ENCODE assay signal across 21 mouse cellular contexts in genomic region chr8:116904736-116905135, GRCm38 (mm10). TPM values are rescaled to one million over a fixed set of nuclear protein-coding genes. Genes with fewer than 3 reads are reported as not detected.
DNase-seq lines count a peak whose midpoint lies in the region; ATAC-seq lines count a peak whose summit lies in the region.
"Had no signal": no experiment of that assay in that cellular context is flagged by ENCODE, and none has a peak within 500 bp of the region (broad histone marks: within the 10 kb centered on the region; RNA-seq: fewer than 3 reads in every experiment).

No protein-coding gene starts in this region.

- WGBS in midbrain, embryonic 16.5 days = 94% methylated on average over 4 of the region's 4 CpGs

- no peak overlapping the region for H3K9ac ChIP-seq in midbrain, embryonic 16.5 days (ENCODE audit: low read depth, low read length)
- H3K9ac ChIP-seq: forebrain, embryonic 13.5 days; forebrain, postnatal 0 days; heart, embryonic 13.5 days; hindbrain, embryonic 15.5 days had no signal

- no peak overlapping the region for H3K4me3 ChIP-seq in midbrain, embryonic 16.5 days (ENCODE audit: low read depth, low read length)
- H3K4me3 ChIP-seq: embryonic facial prominence, embryonic 10.5 days; forebrain, embryonic 13.5 days; heart, adult 2 months; heart, embryonic 13.5 days; hindbrain, embryonic 15.5 days had no signal

- peak; percentile 70 for DNase-seq in adrenal gland, adult 2 months
- no peak for DNase-seq in adrenal gland, postnatal 4 days (ENCODE audit: low spot score in 2 of 2)
- peak; percentile 40 for DNase-seq in ovary, adult 18-20 months (ENCODE audit: low spot score)
- no peak for DNase-seq in ovary, postnatal 14 days (ENCODE audit: low spot score)
- DNase-seq in adrenal gland, adult 8-10 months = peak; percentile 57
- peak; percentile 61 to 75 for DNase-seq in adrenal gland, postnatal 36 days
- DNase-seq in heart, adult 18-20 months = no peak
- DNase-seq: cerebellum, adult 18-20 months; cerebellum, adult 9-11 months; cerebellum, postnatal 36 days; forebrain, postnatal 0 days; gastrocnemius, postnatal 36 days; heart, adult 2 months; heart, postnatal 36 days had no signal

- H3K4me1 ChIP-seq in midbrain, embryonic 16.5 days (ENCODE audit: control insufficient read depth, insufficient read depth, low read length) = no peaks in the 10 kb centered on the region
- H3K4me1 ChIP-seq: embryonic facial prominence, embryonic 10.5 days; forebrain, embryonic 13.5 days; hindbrain, embryonic 15.5 days had no signal

- no peak overlapping the region for H3K27ac ChIP-seq in midbrain, embryonic 16.5 days (ENCODE audit: low read length)
- H3K27ac ChIP-seq: embryonic facial prominence, embryonic 10.5 days; forebrain, embryonic 13.5 days; heart, adult 2 months; heart, embryonic 13.5 days; hindbrain, embryonic 15.5 days had no signal

- no peak for ATAC-seq in midbrain, embryonic 16.5 days
- ATAC-seq: forebrain, embryonic 13.5 days; forebrain, postnatal 0 days; intestine, embryonic 16.5 days; Patski had no signal

- no peaks in the 10 kb centered on the region for H3K36me3 ChIP-seq in midbrain, embryonic 16.5 days (ENCODE audit: control insufficient read depth, insufficient read depth, low read length)

- no peaks in the 10 kb centered on the region for H3K9me3 ChIP-seq in midbrain, embryonic 16.5 days (replicated peaks; ENCODE audit: control insufficient read depth, low read length, poor library complexity, severe bottlenecking)
- H3K9me3 ChIP-seq: forebrain, embryonic 13.5 days; hindbrain, embryonic 15.5 days had no signal

- H3K27me3 ChIP-seq in midbrain, embryonic 16.5 days (ENCODE audit: control insufficient read depth, insufficient read depth, low read depth, low read length) = no peaks in the 10 kb centered on the region
- H3K27me3 ChIP-seq: forebrain, embryonic 13.5 days; heart, embryonic 13.5 days; hindbrain, embryonic 15.5 days; Patski had no signal

- no peak overlapping the region for H3K4me2 ChIP-seq in midbrain, embryonic 16.5 days (ENCODE audit: low read length)
- H3K4me2 ChIP-seq: forebrain, embryonic 13.5 days; heart, embryonic 13.5 days; hindbrain, embryonic 15.5 days had no signal

RNA-seq across cellular contexts. Expression of gene Cmc2, which starts 16.5 kb away (rescaled TPM):
- 10 to 100 TPM; 55.5 to 72.8 TPM for total RNA-seq in adrenal gland, adult 2 months (2021)
- polyA plus RNA-seq in adrenal gland, adult 2 months (2012; rRNA removed) = 6.9 and 7.6 TPM in 2 replicates
- 10 to 100 TPM; 32.8 to 33.6 TPM for total RNA-seq in adrenal gland, postnatal 4 days (2021)
- 10 to 100 TPM; 46.5 to 55.8 (median 50.1) TPM for total RNA-seq in adrenal gland, adult 8-10 months (2022)
- 10 to 100 TPM; 54.0 to 60.9 TPM for total RNA-seq in adrenal gland, postnatal 36 days (2021)
- 25.7 and 27.3 TPM in 2 replicates for polyA plus RNA-seq in midbrain, embryonic 16.5 days (2015; fragmentation: Nextera tagmentation; extraction: Ambion mirVana)
- total RNA-seq in heart, adult 18-20 months (2021) = 10 to 100 TPM; 70.9 to 92.4 TPM

RNA-seq across cellular contexts. Expression of gene Cenpn, which starts 16.8 kb away (rescaled TPM):
- 1 to 10 TPM; 3.3 to 3.9 TPM for total RNA-seq in adrenal gland, adult 2 months (2021)
- 1.7 and 2.6 TPM in 2 replicates for polyA plus RNA-seq in adrenal gland, adult 2 months (2012; rRNA removed)
- 10 to 100 TPM; 16.8 to 18.7 TPM for total RNA-seq in adrenal gland, postnatal 4 days (2021)
- total RNA-seq in adrenal gland, adult 8-10 months (2022) = 1 to 10 TPM; 2.5 to 5.8 (median 4.4) TPM
- 1 to 10 TPM; 6.1 TPM for total RNA-seq in adrenal gland, postnatal 36 days (2021)
- 6.4 and 6.9 TPM in 2 replicates for polyA plus RNA-seq in midbrain, embryonic 16.5 days (2015; fragmentation: Nextera tagmentation; extraction: Ambion mirVana)
- under 1 TPM; 0.25 to 0.69 TPM for total RNA-seq in heart, adult 18-20 months (2021)

RNA-seq across cellular contexts. Expression of gene Atmin, which starts 38.5 kb away (rescaled TPM):
- total RNA-seq in adrenal gland, adult 2 months (2021) = 10 to 100 TPM; 23.6 to 23.7 TPM
- 10.1 and 10.4 TPM in 2 replicates for polyA plus RNA-seq in adrenal gland, adult 2 months (2012; rRNA removed)
- total RNA-seq in adrenal gland, postnatal 4 days (2021) = 10 to 100 TPM; 20.9 to 23.2 TPM
- total RNA-seq in adrenal gland, adult 8-10 months (2022) = 10 to 100 TPM; 23.9 to 33.7 (median 30.8) TPM
- 10 to 100 TPM; 23.1 to 24.4 TPM for total RNA-seq in adrenal gland, postnatal 36 days (2021)
- 20.4 and 20.8 TPM in 2 replicates for polyA plus RNA-seq in midbrain, embryonic 16.5 days (2015; fragmentation: Nextera tagmentation; extraction: Ambion mirVana)
- total RNA-seq in heart, adult 18-20 months (2021) = 10 to 100 TPM; 15.5 to 16.2 TPM

Comparison
In these comparisons a context has a peak if more than half of its experiments do, and no peak if none do; other contexts are left out.
1. DNase-seq: peak in adrenal gland, adult 2 months (single experiment), ovary, adult 18-20 months (single experiment), adrenal gland, adult 8-10 months (single experiment) and adrenal gland, postnatal 36 days (2 of 2); none in adrenal gland, postnatal 4 days (0 of 2), ovary, postnatal 14 days (single experiment) and heart, adult 18-20 months (0 of 2).